Mouse (Mus musculus): Measurements from ENCODE around the gene Dhx35. TPM values are rescaled to one million over a fixed set of nuclear protein-coding genes. Genes with fewer than 3 reads are reported as not detected.
A peak's percentile ranks its signal among the peaks of the same experiment; 100 is the strongest.

The Dhx35 gene
- polyA plus RNA-seq, 1 experiment from 2014 or later = 7.5 TPM

DNA sequence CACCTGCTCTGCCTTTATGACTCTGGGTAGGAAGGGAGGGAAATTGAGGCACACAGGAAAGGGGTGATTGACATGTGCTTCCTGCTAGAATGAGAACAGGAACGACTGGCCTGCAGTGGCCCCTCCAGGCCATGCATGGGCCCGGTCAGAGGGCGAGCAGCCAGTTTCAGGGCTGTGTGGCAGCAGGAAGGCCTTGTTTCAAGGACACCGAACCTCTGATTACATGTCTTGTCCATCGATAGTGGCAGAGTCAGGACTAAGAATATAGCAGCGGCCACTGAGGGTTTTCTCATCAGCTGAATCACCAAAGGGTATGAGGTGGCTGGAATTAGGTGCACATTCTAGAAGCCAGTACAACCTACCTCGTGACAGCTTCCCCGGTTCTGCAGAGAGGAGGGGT is 19.7 kb upstream of the Dhx35 start:
- H3K27ac ChIP-seq (ENCODE audit: low read depth, low read length) = no peak overlapping the region
- H3K36me3 ChIP-seq (ENCODE audit: control insufficient read depth, insufficient read depth) = peaks cover 6% of the 10 kb centered on the region; the same call in 1 of the 2 replicates
- WGBS = 47% methylated on average over 8 of the region's 8 CpGs
- H3K4me2 ChIP-seq (replicated peaks; ENCODE audit: low read depth) = no peak overlapping the region
- H3K9me3 ChIP-seq (ENCODE audit: control insufficient read depth) = no peaks in the 10 kb centered on the region
- H3K9ac ChIP-seq (ENCODE audit: low read depth, low read length) = no peak overlapping the region
- ATAC-seq = no peak
- no peak overlapping the region for H3K4me3 ChIP-seq (ENCODE audit: low read depth, low read length)
- H3K27me3 ChIP-seq (replicated peaks; ENCODE audit: control insufficient read depth, insufficient read depth, low read length) = no peaks in the 10 kb centered on the region
- H3K4me1 ChIP-seq (replicated peaks; ENCODE audit: control insufficient read depth, insufficient read depth, low read length) = peaks cover 17% of the 10 kb centered on the region
- no peak for TF ChIP-seq CTCF (IDR thresholded peaks at IDR 0.05; ENCODE audit: low read depth)

DNA sequence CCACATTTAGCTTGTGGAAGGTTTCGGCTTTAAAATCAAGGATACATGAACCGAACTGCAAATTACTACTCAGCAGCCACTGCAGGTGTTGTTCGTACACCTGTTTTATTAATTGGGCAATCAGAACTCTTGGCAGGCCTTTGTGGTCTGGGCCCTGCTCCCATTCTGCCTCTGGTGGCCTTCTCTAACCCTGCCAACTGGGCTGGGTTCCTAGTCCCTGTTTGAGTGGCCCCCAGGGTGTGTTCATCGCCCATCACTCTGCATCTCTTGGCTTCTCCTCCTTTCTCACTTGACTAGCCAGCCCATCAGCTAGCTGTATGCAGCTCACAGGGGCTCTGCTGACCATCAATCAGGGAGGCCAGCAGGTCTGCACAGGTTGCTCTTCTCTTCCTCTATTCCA is 17.9 kb upstream of the Dhx35 start:
- 84% methylated on average over 4 of the region's 4 CpGs for WGBS
- TF ChIP-seq CTCF (IDR thresholded peaks at IDR 0.05; ENCODE audit: low read depth) = no peak
- no peak overlapping the region for H3K27ac ChIP-seq (ENCODE audit: low read depth, low read length)

DNA sequence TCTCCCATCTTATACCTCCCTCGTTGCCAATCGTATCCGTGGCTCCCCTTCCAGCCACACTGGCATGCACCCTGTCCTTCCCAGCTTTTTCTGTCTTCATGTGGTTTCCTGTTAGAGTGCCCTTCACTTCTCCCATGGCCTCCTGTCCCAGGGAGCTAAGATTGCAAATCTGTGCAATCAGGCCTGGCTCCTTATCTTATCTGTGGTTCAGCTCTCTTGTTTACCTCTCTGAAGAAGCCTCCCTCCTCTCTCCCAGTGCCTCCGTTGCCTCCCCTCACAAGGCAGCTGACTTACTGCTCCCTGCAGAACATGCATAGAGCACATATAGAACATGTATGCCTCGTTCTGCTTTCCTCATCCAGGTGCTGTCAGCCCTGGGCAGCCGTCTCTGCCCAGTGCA is 17.1 kb upstream of the Dhx35 start:
- TF ChIP-seq CTCF (IDR thresholded peaks at IDR 0.05; ENCODE audit: low read depth) = no peak

More for the DNA sequence above, 17.9 kb upstream of the Dhx35 start:
- Histone ChIP-seq H3K36me3 (ENCODE audit: control insufficient read depth, insufficient read depth) (peaks cover 21% of the 10 kb centered on the region), H3K4me3 (ENCODE audit: low read depth, low read length) (no peak overlapping the region), H3K4me1 (replicated peaks; ENCODE audit: control insufficient read depth, insufficient read depth, low read length) (peaks cover 12% of the 10 kb centered on the region; the same call in 1 of the 2 replicates), H3K9ac (ENCODE audit: low read depth, low read length) (no peak overlapping the region), H3K27me3 (replicated peaks; ENCODE audit: control insufficient read depth, insufficient read depth, low read length) (no peaks in the 10 kb centered on the region), H3K4me2 (replicated peaks; ENCODE audit: low read depth) (no peak overlapping the region), H3K9me3 (ENCODE audit: control insufficient read depth) (no peaks in the 10 kb centered on the region)
- ATAC-seq = no peak

DNA sequence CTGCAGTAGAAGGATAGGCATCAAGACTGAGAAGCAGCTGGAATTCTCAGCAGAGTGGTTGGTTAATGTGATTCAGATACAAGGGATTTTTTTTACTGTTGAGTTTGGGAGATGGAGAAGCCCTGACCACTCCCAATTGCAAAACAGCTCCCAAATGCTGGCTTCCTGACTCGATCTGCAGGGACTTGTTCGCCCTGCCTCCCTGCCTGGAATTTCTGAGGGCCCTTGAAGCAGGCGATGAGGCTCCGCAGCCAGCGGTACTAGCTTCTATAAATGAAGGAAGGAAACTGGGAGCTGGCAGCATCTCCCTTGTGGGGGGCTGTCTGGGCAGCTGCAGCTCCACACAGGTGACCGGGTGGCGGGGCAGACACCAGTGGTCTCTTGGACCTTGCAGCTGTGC is 16.3 kb upstream of the Dhx35 start:
- Histone ChIP-seq H3K27ac (ENCODE audit: low read depth, low read length) (no peak overlapping the region), H3K36me3 (ENCODE audit: control insufficient read depth, insufficient read depth) (peaks cover 25% of the 10 kb centered on the region), H3K9ac (ENCODE audit: low read depth, low read length) (no peak overlapping the region), H3K9me3 (ENCODE audit: control insufficient read depth) (no peaks in the 10 kb centered on the region), H3K4me3 (ENCODE audit: low read depth, low read length) (no peak overlapping the region), H3K27me3 (replicated peaks; ENCODE audit: control insufficient read depth, insufficient read depth, low read length) (no peaks in the 10 kb centered on the region), H3K4me2 (replicated peaks; ENCODE audit: low read depth) (no peak overlapping the region), H3K4me1 (replicated peaks; ENCODE audit: control insufficient read depth, insufficient read depth, low read length) (peaks cover 12% of the 10 kb centered on the region; the same call in 1 of the 2 replicates)
- TF ChIP-seq CTCF (IDR thresholded peaks at IDR 0.05; ENCODE audit: low read depth) = no peak
- WGBS = 70% methylated on average over 7 of the region's 7 CpGs
- ATAC-seq = no peak

More for the DNA sequence above, 17.1 kb upstream of the Dhx35 start:
- no peaks in the 10 kb centered on the region for H3K27me3 ChIP-seq (replicated peaks; ENCODE audit: control insufficient read depth, insufficient read depth, low read length)
- 0 out of 2 replicates have a peak overlapping the region, but pooled peaks have one; percentile 24 for H3K4me2 ChIP-seq (replicated peaks; ENCODE audit: low read depth)
- H3K4me3 ChIP-seq (ENCODE audit: low read depth, low read length) = no peak overlapping the region
- H3K9ac ChIP-seq (ENCODE audit: low read depth, low read length) = 0 out of 2 replicates have a peak overlapping the region, but pooled peaks have one; percentile 3
- peaks cover 12% of the 10 kb centered on the region; the same call in 1 of the 2 replicates for H3K4me1 ChIP-seq (replicated peaks; ENCODE audit: control insufficient read depth, insufficient read depth, low read length)
- H3K27ac ChIP-seq (ENCODE audit: low read depth, low read length) = peak overlapping the region; percentile 28; the same call in 1 of the 2 replicates
- 31% methylated on average over 6 of the region's 6 CpGs for WGBS
- H3K9me3 ChIP-seq (ENCODE audit: control insufficient read depth) = no peaks in the 10 kb centered on the region
- ATAC-seq = no peak
- H3K36me3 ChIP-seq (ENCODE audit: control insufficient read depth, insufficient read depth) = peaks cover 25% of the 10 kb centered on the region

DNA sequence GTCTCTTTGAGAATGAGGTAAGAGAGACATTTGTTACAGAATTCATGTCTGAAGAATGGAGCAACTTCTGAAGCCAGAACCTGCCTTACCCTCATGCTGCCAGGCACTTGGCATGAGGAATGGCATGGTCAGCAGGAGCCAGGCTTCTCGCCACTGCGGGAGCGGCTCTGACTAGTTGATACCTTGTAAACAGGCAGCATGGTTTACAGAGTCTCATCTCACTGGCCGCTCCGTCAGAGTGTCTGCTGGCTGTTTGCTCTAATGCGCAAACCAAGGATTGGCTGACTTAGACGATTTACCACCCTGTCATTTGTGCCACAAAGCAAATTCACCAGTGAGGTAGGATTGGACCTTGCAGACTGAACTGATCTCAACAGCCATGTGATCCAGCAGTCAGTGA is 13.5 kb upstream of the Dhx35 start:
- Histone ChIP-seq H3K4me3 (ENCODE audit: low read depth, low read length) (no peak overlapping the region), H3K4me1 (replicated peaks; ENCODE audit: control insufficient read depth, insufficient read depth, low read length) (0 out of 2 replicates have a peak, but pooled peaks cover 8% of the 10 kb centered on the region), H3K9ac (ENCODE audit: low read depth, low read length) (no peak overlapping the region), H3K27me3 (replicated peaks; ENCODE audit: control insufficient read depth, insufficient read depth, low read length) (no peaks in the 10 kb centered on the region), H3K9me3 (ENCODE audit: control insufficient read depth) (no peaks in the 10 kb centered on the region), H3K27ac (ENCODE audit: low read depth, low read length) (no peak overlapping the region; the same call in 1 of the 2 replicates), H3K4me2 (replicated peaks; ENCODE audit: low read depth) (no peak overlapping the region), H3K36me3 (ENCODE audit: control insufficient read depth, insufficient read depth) (peaks cover 44% of the 10 kb centered on the region)
- no peak for ATAC-seq
- WGBS = 85% methylated on average over 7 of the region's 7 CpGs
- no peak for TF ChIP-seq CTCF (IDR thresholded peaks at IDR 0.05; ENCODE audit: low read depth)

DNA sequence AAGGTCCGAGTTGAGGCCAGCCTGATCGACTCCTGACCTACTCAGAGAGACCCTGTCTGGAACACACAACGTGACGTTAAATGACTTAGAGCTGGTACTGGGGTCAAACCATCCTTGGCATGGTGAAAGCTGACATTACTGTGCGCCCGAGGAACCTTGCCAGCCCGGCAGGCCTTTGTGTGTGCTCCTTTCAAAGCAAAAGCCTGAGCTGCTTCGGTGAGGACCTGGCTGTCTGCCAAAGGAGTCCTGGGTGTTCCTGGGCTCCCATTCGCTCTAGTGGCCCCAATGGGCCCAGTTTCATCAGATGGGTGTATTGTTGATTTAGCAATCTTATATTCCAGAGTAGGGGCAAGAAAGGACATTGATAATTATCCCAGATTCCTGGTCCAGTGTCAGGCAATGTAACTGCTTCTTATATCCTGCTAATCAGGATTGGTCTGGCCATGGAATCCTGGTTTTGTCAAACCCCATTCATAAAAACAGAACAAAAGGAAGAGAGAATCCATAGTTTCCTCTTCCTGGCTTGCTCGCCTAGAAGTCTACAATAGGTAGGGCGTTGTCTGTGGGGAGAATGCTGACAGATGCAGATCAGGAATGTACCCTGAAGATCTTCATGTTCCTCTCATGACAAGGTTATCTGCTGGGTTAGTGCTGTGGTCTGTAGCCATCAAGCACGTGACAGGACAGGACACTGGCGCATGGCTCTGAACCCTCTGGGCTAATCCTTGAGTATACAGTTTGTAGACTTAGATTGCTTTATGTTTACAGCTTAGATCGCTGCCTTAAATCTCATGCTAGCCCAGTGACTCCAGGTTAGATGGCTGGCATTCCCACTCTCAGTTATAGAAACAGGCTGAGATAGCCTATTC is 7.4 kb upstream of the Dhx35 start:
- H3K9me3 ChIP-seq (ENCODE audit: control insufficient read depth) = no peaks in the 10 kb centered on the region
- H3K4me1 ChIP-seq (replicated peaks; ENCODE audit: control insufficient read depth, insufficient read depth, low read length) = no peaks in the 10 kb centered on the region
- no peak for ATAC-seq
- H3K4me3 ChIP-seq (ENCODE audit: low read depth, low read length) = no peak overlapping the region
- no peak overlapping the region for H3K9ac ChIP-seq (ENCODE audit: low read depth, low read length)
- H3K4me2 ChIP-seq (replicated peaks; ENCODE audit: low read depth) = no peak overlapping the region
- WGBS = 60% methylated on average over 14 of the region's 14 CpGs
- no peak overlapping the region for H3K27ac ChIP-seq (ENCODE audit: low read depth, low read length)
- no peaks in the 10 kb centered on the region for H3K27me3 ChIP-seq (replicated peaks; ENCODE audit: control insufficient read depth, insufficient read depth, low read length)
- no peak for TF ChIP-seq CTCF (IDR thresholded peaks at IDR 0.05; ENCODE audit: low read depth)
- H3K36me3 ChIP-seq (ENCODE audit: control insufficient read depth, insufficient read depth) = peaks cover 20% of the 10 kb centered on the region; the same call in 1 of the 2 replicates
